Mouse (Mus musculus) cerebellum, adult 2 months (tissue): Measurements from ENCODE around the gene Foxo3. TPM values are rescaled to one million over a fixed set of nuclear protein-coding genes. Genes with fewer than 3 reads are reported as not detected.

Source experiments
- DNase-seq, 2 experiments: peaks; one replicate each; pipeline ENCODE4 v3.0.0; 2021
- H3K27ac ChIP-seq: fragments of 200-500 bp; 2 replicates; pipeline ENCODE4 v1.5.1; 2012; ENCODE audit warnings: low read length, control low read depth, inconsistent platforms; ENCODE audit not compliant: insufficient read depth
- H3K27me3 ChIP-seq: fragments of 200-500 bp; 2 replicates; pipeline ENCODE4 v1.6.1; 2012; ENCODE audit warnings: inconsistent platforms, mild to moderate bottlenecking, low read length, moderate library complexity; ENCODE audit not compliant: control insufficient read depth, insufficient read depth
- H3K4me1 ChIP-seq: fragments of 200-500 bp; 2 replicates; pipeline ENCODE4 v1.6.1; 2011; ENCODE audit warnings: low read length; ENCODE audit not compliant: control insufficient read depth, insufficient read depth
- H3K4me3 ChIP-seq: fragments of 200-500 bp; replicated peaks from 2 replicates; pipeline ENCODE3; 2011; ENCODE audit warnings: mild to moderate bottlenecking, low read depth, low read length, control low read depth; ENCODE audit not compliant: insufficient read depth
- CTCF ChIP-seq: fragments of 200-500 bp; IDR thresholded peaks from 2 replicates; pipeline ENCODE4 v1.5.1; 2011; ENCODE audit warnings: low read depth, mild to moderate bottlenecking, control low read depth, low read length, moderate library complexity, borderline replicate concordance; ENCODE audit not compliant: insufficient read depth
- POLR2A ChIP-seq: fragments of 200-500 bp; IDR thresholded peaks from 2 replicates; pipeline ENCODE4 v1.6.1; 2011; ENCODE audit warnings: low read length, control low read depth, borderline replicate concordance; ENCODE audit not compliant: insufficient read depth
- WGBS: fragments of 180-500 bp; shearing (Covaris S2); methylation state at CpG from one replicate; pipeline ENCODE4 v1.1.7; 2018; 5-methylcytosine and 5-hydroxymethylcytosine counted together
- polyA plus RNA-seq: library from polyadenylated mRNA; depleted of rRNA; stranded (reverse); fragments of >200 nt; gene quantifications from 2 replicates; pipeline ENCODE4 v1.2.3, GENCODE M21; 2012

Gene Foxo3
- polyA plus RNA-seq, 1 experiment = 50.5 TPM

DNA sequence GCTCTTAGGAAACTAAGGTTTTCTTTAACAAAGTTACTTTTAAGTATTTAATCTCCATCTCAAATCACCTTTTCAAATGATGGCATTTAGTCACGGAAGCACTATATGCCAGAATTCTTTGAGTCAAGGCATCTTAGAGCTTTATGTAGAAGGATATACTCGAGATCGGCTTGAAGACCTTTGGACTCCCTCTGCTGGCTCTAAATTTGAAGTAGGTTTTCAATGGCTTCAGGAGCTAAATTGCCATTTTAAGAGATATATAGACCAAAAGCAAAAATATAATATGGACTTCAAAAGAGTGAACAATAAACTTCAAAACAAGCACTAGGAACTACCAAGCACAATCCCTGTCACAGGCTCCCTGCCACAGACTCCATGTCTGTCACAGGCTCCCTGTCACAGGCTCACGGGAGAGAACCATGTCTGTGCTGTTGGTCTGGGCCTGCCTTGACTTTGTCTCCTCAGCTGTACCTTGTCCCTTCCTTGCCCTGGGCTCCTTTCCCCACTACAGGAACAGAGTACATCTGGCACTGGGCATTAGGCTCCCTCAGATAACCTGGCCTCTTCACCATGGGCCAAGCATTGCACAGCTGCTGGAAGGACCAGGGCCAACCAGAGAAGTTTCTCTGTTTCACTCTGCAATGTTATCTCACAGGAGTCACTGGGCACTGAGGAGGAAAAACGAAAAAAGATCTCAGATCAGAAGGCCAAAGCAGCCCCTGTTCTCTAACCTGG is 8.6 kb downstream of the Foxo3 start:
- peak in 1 of 2 experiments; percentile 35 for DNase-seq
- H3K4me1 ChIP-seq = peaks cover 43% of the 10 kb centered on the region
- H3K27me3 ChIP-seq = no peaks in the 10 kb centered on the region
- H3K27ac ChIP-seq = no peak overlapping the region
- TF ChIP-seq POLR2A = no peak
- TF ChIP-seq CTCF = no peak
- WGBS = 25% methylated on average over 5 of the region's 5 CpGs
- H3K4me3 ChIP-seq = no peak overlapping the region

DNA sequence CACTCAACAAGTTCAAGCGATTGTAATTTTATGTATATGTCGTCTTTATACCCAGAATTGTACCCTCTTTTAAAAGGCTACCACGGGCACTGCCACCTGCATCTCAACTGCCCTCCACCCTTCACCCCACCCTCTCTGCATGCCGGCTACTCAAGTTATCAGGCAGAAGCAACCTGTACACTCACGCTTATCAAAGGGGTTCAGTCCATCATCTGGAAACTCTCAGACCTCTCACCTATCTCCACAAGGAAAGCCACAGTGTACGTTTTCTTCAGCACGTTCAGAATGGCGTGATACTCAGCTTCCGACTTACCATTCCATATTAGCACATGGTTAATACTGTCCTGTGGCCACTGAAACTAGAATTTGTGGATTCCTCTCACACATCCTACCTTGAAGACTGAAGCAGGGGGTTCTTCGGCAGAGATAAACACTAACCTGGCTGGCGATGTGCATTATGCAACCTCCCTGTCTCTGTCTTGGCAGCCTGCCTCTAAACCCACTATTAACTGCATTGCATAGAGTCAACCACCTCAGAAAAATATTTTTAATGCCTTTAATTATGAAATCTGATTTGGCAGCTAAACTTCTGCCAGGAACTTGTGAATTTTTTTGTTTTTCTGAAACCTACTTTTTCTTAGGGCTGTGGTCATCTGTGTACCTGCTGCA is 11.4 kb downstream of the Foxo3 start:
- 0 out of 2 replicates have a peak overlapping the region, but pooled peaks have one; percentile 11 for H3K27ac ChIP-seq
- 57% methylated on average over 11 of the region's 11 CpGs for WGBS
- DNase-seq = peak; percentile 45 to 66
- H3K27me3 ChIP-seq = no peaks in the 10 kb centered on the region
- no peak overlapping the region for H3K4me3 ChIP-seq
- no peak for TF ChIP-seq CTCF
- no peak for TF ChIP-seq POLR2A
- peaks cover 44% of the 10 kb centered on the region for H3K4me1 ChIP-seq

DNA sequence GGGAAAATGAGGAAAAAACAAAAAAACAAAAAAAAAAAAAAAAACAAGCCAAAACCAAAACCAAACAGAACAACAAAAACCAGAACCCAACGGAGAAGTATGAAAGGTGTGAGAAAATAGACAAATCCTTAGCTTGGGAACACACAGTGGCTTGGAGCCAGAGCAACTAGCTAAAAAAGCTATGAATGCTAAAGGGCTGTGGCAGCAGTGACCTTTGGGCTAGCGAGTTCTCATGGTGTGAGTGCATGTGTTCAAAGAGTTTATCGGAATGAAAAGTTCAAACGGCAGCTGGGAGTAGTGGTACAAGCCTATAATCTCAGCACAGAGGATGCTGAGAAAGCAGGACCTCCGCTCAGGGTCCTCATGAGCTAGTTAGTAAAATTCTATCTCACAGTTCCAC is 12.4 kb downstream of the Foxo3 start:
- DNase-seq = peak; percentile 34 to 42
- TF ChIP-seq POLR2A = no peak
- TF ChIP-seq CTCF = no peak
- Histone ChIP-seq H3K27ac (no peak overlapping the region), H3K4me3 (no peak overlapping the region), H3K27me3 (no peaks in the 10 kb centered on the region), H3K4me1 (peaks cover 45% of the 10 kb centered on the region)
- 53% methylated on average over 5 of the region's 5 CpGs for WGBS

DNA sequence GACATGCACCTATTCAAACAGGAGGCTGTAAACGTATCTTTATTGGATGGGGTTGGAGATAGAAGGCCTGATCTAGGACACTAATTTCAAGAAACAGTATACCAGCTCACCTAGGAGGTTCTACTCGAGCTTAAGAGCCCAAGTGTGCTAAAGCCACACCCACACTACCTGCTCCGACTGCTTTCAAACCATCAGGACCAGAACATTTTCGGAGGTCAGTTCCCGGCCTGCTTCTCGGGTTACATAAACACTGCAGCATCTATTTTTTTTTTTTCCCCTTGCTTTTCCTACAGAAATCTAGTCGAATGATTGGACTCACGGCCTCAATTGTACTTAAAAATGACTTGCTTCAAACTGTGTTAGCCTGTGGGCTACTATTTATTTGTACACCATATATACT is 12.9 kb downstream of the Foxo3 start:
- no peak for TF ChIP-seq POLR2A
- no peak for TF ChIP-seq CTCF
- peak in 1 of 2 experiments; percentile 23 for DNase-seq
- Histone ChIP-seq H3K4me1 (peaks cover 43% of the 10 kb centered on the region), H3K27ac (no peak overlapping the region), H3K27me3 (no peaks in the 10 kb centered on the region), H3K4me3 (no peak overlapping the region)
- 31% methylated on average over 8 of the region's 8 CpGs for WGBS

DNA sequence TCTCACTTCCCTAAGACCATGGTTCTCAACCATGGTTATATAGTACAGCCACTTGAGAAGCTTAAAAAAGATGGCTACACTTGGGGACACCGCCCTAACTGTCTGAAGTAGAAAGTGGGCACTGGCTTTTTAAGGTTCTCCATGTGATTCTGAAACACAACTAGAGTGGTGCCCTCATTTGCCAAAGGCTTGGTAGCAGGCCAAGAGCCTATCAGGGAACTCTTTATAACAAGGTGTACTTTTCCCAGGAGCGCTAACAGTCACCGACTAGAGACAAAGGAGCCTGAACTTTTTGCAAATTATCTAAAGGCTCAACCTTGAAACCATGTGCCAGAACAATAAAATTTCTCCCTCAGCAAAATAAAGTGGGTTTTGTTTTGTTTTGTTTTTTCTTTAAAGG is 14.5 kb downstream of the Foxo3 start:
- TF ChIP-seq CTCF (no peak), POLR2A (no peak)
- no peaks in the 10 kb centered on the region for H3K27me3 ChIP-seq
- no peak overlapping the region for H3K27ac ChIP-seq
- WGBS = 75% methylated on average over 3 of the region's 3 CpGs
- peaks cover 46% of the 10 kb centered on the region for H3K4me1 ChIP-seq
- peak; percentile 8 to 36 for DNase-seq
- no peak overlapping the region for H3K4me3 ChIP-seq

DNA sequence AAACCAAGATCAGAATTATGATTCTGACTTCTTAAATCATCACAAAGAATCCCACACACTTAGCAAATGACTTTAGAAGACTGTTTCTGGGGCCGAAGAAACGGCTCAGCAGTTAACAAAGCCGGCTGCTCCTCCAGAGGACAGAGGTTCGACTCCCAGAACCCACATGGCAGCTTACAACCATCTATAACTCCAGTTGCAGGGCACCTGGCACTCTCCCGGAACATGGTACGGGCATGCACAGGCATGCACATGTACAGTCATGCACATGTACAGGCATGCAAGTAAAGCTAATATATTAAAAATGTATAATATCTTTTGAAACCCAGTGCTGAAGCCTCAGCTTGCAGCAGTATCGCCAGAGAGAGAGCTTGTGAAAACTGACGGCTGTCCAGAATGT is 15.5 kb downstream of the Foxo3 start:
- H3K27ac ChIP-seq = no peak overlapping the region
- TF ChIP-seq POLR2A (no peak), CTCF (no peak)
- DNase-seq = peak in 1 of 2 experiments; percentile 4
- H3K27me3 ChIP-seq = no peaks in the 10 kb centered on the region
- 81% methylated on average over 8 of the region's 8 CpGs for WGBS
- H3K4me3 ChIP-seq = no peak overlapping the region
- H3K4me1 ChIP-seq = peaks cover 52% of the 10 kb centered on the region

DNA sequence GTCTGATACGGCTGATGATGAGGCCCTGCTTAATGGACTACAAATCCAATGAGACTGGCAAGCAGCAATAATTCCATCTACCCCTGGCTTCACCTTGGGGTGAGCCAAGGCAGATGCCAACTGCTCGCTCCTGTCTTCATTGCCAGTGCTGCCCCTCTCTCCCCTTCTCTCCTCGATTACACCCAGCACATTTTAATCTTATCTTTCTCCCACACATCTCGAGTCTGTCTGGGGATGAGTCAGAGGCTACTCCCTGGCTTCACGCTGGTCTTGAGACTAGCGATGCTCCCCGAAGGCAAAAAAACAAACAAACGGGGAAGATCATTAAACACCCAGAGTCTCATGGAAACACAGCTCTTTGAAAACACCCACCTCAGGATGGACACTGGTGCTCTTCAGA is 16.0 kb downstream of the Foxo3 start:
- DNase-seq = no peak
- TF ChIP-seq POLR2A = no peak
- no peak for TF ChIP-seq CTCF
- WGBS = 18% methylated on average over 8 of the region's 8 CpGs
- H3K4me1 ChIP-seq = peaks cover 56% of the 10 kb centered on the region
- 0 out of 2 replicates have a peak overlapping the region, but pooled peaks have one; percentile 67 for H3K27ac ChIP-seq
- H3K27me3 ChIP-seq = no peaks in the 10 kb centered on the region
- no peak overlapping the region for H3K4me3 ChIP-seq

DNA sequence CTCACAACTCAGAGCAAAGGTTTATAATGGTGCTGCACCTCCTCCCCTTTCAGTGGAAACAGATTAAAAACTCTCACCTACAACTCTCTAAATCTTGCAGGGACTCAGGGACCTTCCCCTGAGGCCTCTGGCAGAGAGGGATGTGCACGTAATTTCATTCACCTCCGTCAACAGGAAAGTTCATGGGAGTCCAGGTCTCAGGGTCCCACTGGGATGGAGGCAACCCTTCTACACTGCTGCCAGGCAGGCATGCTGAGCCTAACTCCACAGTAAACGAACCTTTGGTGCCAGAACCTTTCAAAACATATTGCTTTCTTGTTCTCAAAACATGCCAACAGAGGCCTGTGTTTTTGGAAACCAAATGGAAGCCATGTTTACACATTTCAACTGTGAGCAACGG is 17.0 kb downstream of the Foxo3 start:
- H3K27me3 ChIP-seq = no peaks in the 10 kb centered on the region
- WGBS = 19% methylated on average over 4 of the region's 4 CpGs
- no peak overlapping the region for H3K27ac ChIP-seq
- TF ChIP-seq POLR2A (no peak), CTCF (no peak)
- H3K4me3 ChIP-seq = no peak overlapping the region
- DNase-seq = no peak
- H3K4me1 ChIP-seq = peaks cover 57% of the 10 kb centered on the region
